Mouse (Mus musculus): Measurements from ENCODE around the gene Colgalt2. TPM values are rescaled to one million over a fixed set of nuclear protein-coding genes. Genes with fewer than 3 reads are reported as not detected.
A peak's percentile ranks its signal among the peaks of the same experiment; 100 is the strongest.

Gene Colgalt2
- polyA plus RNA-seq, 1 experiment from 2014 or later = 2.3 TPM

- no peak overlapping the region for H3K4me2 ChIP-seq
- ATAC-seq (ENCODE audit: low FRiP score) = no peak
- no peaks in the 10 kb centered on the region for H3K9me3 ChIP-seq (ENCODE audit: control insufficient read depth, low read length)
- 77% methylated on average over 2 of the region's 2 CpGs for WGBS
- DNase-seq (ENCODE audit: low spot score, missing footprints) = no peak
- no peak overlapping the region for H3K4me3 ChIP-seq (ENCODE audit: low read depth, low read length)
- H3K4me1 ChIP-seq (ENCODE audit: control insufficient read depth, insufficient read depth, low read length) = no peaks in the 10 kb centered on the region
- no peak overlapping the region for H3K9ac ChIP-seq (ENCODE audit: low read length)
- H3K36me3 ChIP-seq (ENCODE audit: control insufficient read depth, insufficient read depth, low read length) = no peaks in the 10 kb centered on the region
- no peaks in the 10 kb centered on the region for H3K27me3 ChIP-seq (ENCODE audit: control insufficient read depth, insufficient read depth, low read length)
- no peak overlapping the region for H3K27ac ChIP-seq (ENCODE audit: low read depth, low read length)
Observed at GRCm38 (mm10) chr1:152496831-152497230, 97.2 kb downstream of the Colgalt2 start.

GRCm38 (mm10) chr1:152497581-152497980 lies 98.0 kb downstream of the Colgalt2 start:
- Histone ChIP-seq H3K27ac (ENCODE audit: low read depth, low read length) (no peak overlapping the region), H3K9me3 (ENCODE audit: control insufficient read depth, low read length) (no peaks in the 10 kb centered on the region), H3K4me1 (ENCODE audit: control insufficient read depth, insufficient read depth, low read length) (no peaks in the 10 kb centered on the region), H3K36me3 (ENCODE audit: control insufficient read depth, insufficient read depth, low read length) (no peaks in the 10 kb centered on the region), H3K4me2 (no peak overlapping the region), H3K9ac (ENCODE audit: low read length) (no peak overlapping the region), H3K4me3 (ENCODE audit: low read depth, low read length) (no peak overlapping the region), H3K27me3 (ENCODE audit: control insufficient read depth, insufficient read depth, low read length) (no peaks in the 10 kb centered on the region)
- DNase-seq (ENCODE audit: low spot score, missing footprints) (no peak), ATAC-seq (ENCODE audit: low FRiP score) (no peak)
- WGBS = 57% methylated on average over 11 of the region's 11 CpGs

GRCm38 (mm10) chr1:152499802-152500201 lies 100.2 kb downstream of the Colgalt2 start:
- Histone ChIP-seq H3K27me3 (ENCODE audit: control insufficient read depth, insufficient read depth, low read length) (no peaks in the 10 kb centered on the region), H3K9me3 (ENCODE audit: control insufficient read depth, low read length) (no peaks in the 10 kb centered on the region), H3K36me3 (ENCODE audit: control insufficient read depth, insufficient read depth, low read length) (no peaks in the 10 kb centered on the region), H3K4me1 (ENCODE audit: control insufficient read depth, insufficient read depth, low read length) (no peaks in the 10 kb centered on the region), H3K4me3 (ENCODE audit: low read depth, low read length) (no peak overlapping the region), H3K4me2 (no peak overlapping the region), H3K27ac (ENCODE audit: low read depth, low read length) (no peak overlapping the region), H3K9ac (ENCODE audit: low read length) (no peak overlapping the region)
- ATAC-seq (ENCODE audit: low FRiP score) (no peak), DNase-seq (ENCODE audit: low spot score, missing footprints) (no peak)
- 88% methylated on average over 12 of the region's 12 CpGs for WGBS

DNA sequence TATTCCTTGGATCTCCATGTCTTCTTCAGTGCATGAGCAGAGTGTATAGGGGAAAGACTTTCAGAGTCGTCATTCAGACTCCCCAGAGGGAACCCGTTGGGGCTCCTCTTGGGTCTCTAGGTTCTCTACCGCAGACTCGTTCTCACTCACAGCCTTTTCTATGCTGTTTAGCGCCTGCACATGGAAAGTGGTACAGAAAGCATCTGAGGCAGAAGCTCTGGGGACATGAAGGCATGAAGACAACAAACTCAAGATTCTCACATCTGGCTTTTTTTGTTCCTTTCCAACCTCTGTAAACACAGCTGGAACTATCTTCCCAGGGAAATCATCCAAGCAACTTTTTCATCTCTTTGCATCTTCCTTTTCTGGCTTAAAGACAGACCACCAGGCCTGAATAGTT lies 106.5 kb downstream of the Colgalt2 start:
- Histone ChIP-seq H3K36me3 (ENCODE audit: control insufficient read depth, insufficient read depth, low read length) (no peaks in the 10 kb centered on the region), H3K4me2 (no peak overlapping the region), H3K27ac (ENCODE audit: low read depth, low read length) (no peak overlapping the region), H3K4me1 (ENCODE audit: control insufficient read depth, insufficient read depth, low read length) (no peaks in the 10 kb centered on the region), H3K27me3 (ENCODE audit: control insufficient read depth, insufficient read depth, low read length) (no peaks in the 10 kb centered on the region), H3K4me3 (ENCODE audit: low read depth, low read length) (no peak overlapping the region), H3K9me3 (ENCODE audit: control insufficient read depth, low read length) (no peaks in the 10 kb centered on the region), H3K9ac (ENCODE audit: low read length) (no peak overlapping the region)
- ATAC-seq (ENCODE audit: low FRiP score) (no peak), DNase-seq (ENCODE audit: low spot score, missing footprints) (no peak)
- WGBS = 92% methylated on average over 5 of the region's 5 CpGs

- DNase-seq (ENCODE audit: low spot score, missing footprints) (no peak), ATAC-seq (ENCODE audit: low FRiP score) (no peak)
- Histone ChIP-seq H3K36me3 (ENCODE audit: control insufficient read depth, insufficient read depth, low read length) (no peaks in the 10 kb centered on the region), H3K27ac (ENCODE audit: low read depth, low read length) (no peak overlapping the region), H3K4me2 (no peak overlapping the region), H3K4me1 (ENCODE audit: control insufficient read depth, insufficient read depth, low read length) (no peaks in the 10 kb centered on the region), H3K4me3 (ENCODE audit: low read depth, low read length) (no peak overlapping the region), H3K9me3 (ENCODE audit: control insufficient read depth, low read length) (no peaks in the 10 kb centered on the region), H3K9ac (ENCODE audit: low read length) (no peak overlapping the region), H3K27me3 (ENCODE audit: control insufficient read depth, insufficient read depth, low read length) (no peaks in the 10 kb centered on the region)
- 94% methylated on average over 7 of the region's 7 CpGs for WGBS
Observed at GRCm38 (mm10) chr1:152506726-152507125, 107.1 kb downstream of the Colgalt2 start.

- no peaks in the 10 kb centered on the region for H3K27me3 ChIP-seq (ENCODE audit: control insufficient read depth, insufficient read depth, low read length)
- 94% methylated on average over 11 of the region's 11 CpGs for WGBS
Observed at GRCm38 (mm10) chr1:152508481-152509220, 109.0 kb downstream of the Colgalt2 start.

DNA sequence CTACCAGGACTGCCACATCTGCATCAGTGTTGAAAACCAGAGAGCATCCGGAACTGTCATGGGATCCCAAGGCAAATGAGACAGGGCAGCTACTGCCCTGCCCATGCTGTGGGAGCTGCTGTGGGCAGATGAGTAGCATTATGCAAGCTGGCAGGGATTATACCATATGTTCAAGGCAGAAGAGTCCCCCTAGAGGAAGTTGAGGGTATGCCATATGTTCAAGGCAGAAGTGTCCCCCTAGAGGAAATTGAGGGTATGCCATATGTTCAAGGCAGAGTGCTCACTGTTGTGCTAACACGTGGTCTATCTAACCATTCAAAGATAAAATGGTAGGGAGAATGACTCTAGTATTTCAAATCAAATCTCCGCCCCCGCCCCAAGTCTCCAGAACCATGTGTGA lies 111.6 kb downstream of the Colgalt2 start:
- WGBS = 72% methylated on average over 4 of the region's 4 CpGs
- H3K36me3 ChIP-seq (ENCODE audit: control insufficient read depth, insufficient read depth, low read length) = no peaks in the 10 kb centered on the region

More at GRCm38 (mm10) chr1:152508481-152509220, 109.0 kb downstream of the Colgalt2 start:
- Histone ChIP-seq H3K36me3 (ENCODE audit: control insufficient read depth, insufficient read depth, low read length) (no peaks in the 10 kb centered on the region), H3K4me2 (no peak overlapping the region), H3K4me1 (ENCODE audit: control insufficient read depth, insufficient read depth, low read length) (no peaks in the 10 kb centered on the region), H3K4me3 (ENCODE audit: low read depth, low read length) (no peak overlapping the region), H3K9ac (ENCODE audit: low read length) (no peak overlapping the region), H3K9me3 (ENCODE audit: control insufficient read depth, low read length) (no peaks in the 10 kb centered on the region), H3K27ac (ENCODE audit: low read depth, low read length) (no peak overlapping the region)
- ATAC-seq (ENCODE audit: low FRiP score) (no peak), DNase-seq (ENCODE audit: low spot score, missing footprints) (no peak)

GRCm38 (mm10) chr1:152514256-152514655 lies 114.6 kb downstream of the Colgalt2 start:
- ATAC-seq (ENCODE audit: low FRiP score) (no peak), DNase-seq (ENCODE audit: low spot score, missing footprints) (no peak)
- Histone ChIP-seq H3K4me2 (no peak overlapping the region), H3K4me3 (ENCODE audit: low read depth, low read length) (no peak overlapping the region), H3K27me3 (ENCODE audit: control insufficient read depth, insufficient read depth, low read length) (no peaks in the 10 kb centered on the region), H3K27ac (ENCODE audit: low read depth, low read length) (no peak overlapping the region), H3K36me3 (ENCODE audit: control insufficient read depth, insufficient read depth, low read length) (no peaks in the 10 kb centered on the region), H3K4me1 (ENCODE audit: control insufficient read depth, insufficient read depth, low read length) (no peaks in the 10 kb centered on the region), H3K9ac (ENCODE audit: low read length) (no peak overlapping the region), H3K9me3 (ENCODE audit: control insufficient read depth, low read length) (no peaks in the 10 kb centered on the region)
- 71% methylated on average over 4 of the region's 4 CpGs for WGBS

More for the DNA sequence above, 111.6 kb downstream of the Colgalt2 start:
- Histone ChIP-seq H3K4me3 (ENCODE audit: low read depth, low read length) (no peak overlapping the region), H3K4me2 (no peak overlapping the region), H3K9ac (ENCODE audit: low read length) (no peak overlapping the region), H3K27me3 (ENCODE audit: control insufficient read depth, insufficient read depth, low read length) (no peaks in the 10 kb centered on the region), H3K4me1 (ENCODE audit: control insufficient read depth, insufficient read depth, low read length) (no peaks in the 10 kb centered on the region), H3K27ac (ENCODE audit: low read depth, low read length) (no peak overlapping the region), H3K9me3 (ENCODE audit: control insufficient read depth, low read length) (no peaks in the 10 kb centered on the region)
- ATAC-seq (ENCODE audit: low FRiP score) (0 out of 2 replicates have a peak, but pooled peaks have one; percentile 57), DNase-seq (ENCODE audit: low spot score, missing footprints) (no peak)

- 80% methylated on average over 4 of the region's 4 CpGs for WGBS
- Histone ChIP-seq H3K27ac (ENCODE audit: low read depth, low read length) (no peak overlapping the region), H3K4me3 (ENCODE audit: low read depth, low read length) (no peak overlapping the region), H3K4me1 (ENCODE audit: control insufficient read depth, insufficient read depth, low read length) (no peaks in the 10 kb centered on the region), H3K9ac (ENCODE audit: low read length) (no peak overlapping the region), H3K4me2 (no peak overlapping the region), H3K9me3 (ENCODE audit: control insufficient read depth, low read length) (no peaks in the 10 kb centered on the region), H3K36me3 (ENCODE audit: control insufficient read depth, insufficient read depth, low read length) (no peaks in the 10 kb centered on the region), H3K27me3 (ENCODE audit: control insufficient read depth, insufficient read depth, low read length) (no peaks in the 10 kb centered on the region)
- ATAC-seq (ENCODE audit: low FRiP score) = no peak
- no peak for DNase-seq (ENCODE audit: low spot score, missing footprints)
Observed at GRCm38 (mm10) chr1:152517057-152517570, 117.5 kb downstream of the Colgalt2 start.

Data from midbrain, embryonic 11.5 days (tissue).